Mouse (Mus musculus): ENCODE measurements around the gene Spesp1.
A peak's percentile ranks its signal among the peaks of the same experiment; 100 is the strongest.

Gene Spesp1

GRCm38 (mm10) chr9:62281991-62282390 lies at the start of gene Spesp1:
Gene Spesp1 (minus strand): TSS chr9:62282208.
- DNase-seq (ENCODE audit: low spot score in 2 of 2), result no peak

GRCm38 (mm10) chr9:62325965-62326364 lies 44.0 kb upstream of the Spesp1 start:
- DNase-seq (ENCODE audit: low spot score in 2 of 2), result no peak

- DNase-seq (ENCODE audit: low spot score in 2 of 2), result no peak
Observed at GRCm38 (mm10) chr9:62323816-62324215, 41.8 kb upstream of the Spesp1 start.

DNA sequence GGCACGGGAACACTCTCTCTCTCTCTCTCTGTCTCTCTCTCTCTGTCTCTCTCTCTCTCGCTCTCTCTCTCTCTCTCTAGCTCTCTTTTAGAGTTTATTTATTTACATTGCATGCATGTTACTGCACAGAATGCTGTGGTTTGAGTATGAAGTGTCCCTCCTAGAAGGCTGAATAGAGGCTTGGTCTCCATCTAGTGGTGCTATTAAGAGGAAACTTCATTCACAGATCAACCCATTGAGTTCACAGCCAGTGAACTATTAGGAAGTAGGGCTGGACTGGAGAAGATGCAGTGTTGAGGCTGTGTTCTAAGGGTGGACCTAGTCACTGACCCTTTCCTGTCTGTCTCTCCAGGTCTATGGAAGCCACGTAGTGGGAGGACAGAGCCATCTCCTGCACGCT lies 36.7 kb upstream of the Spesp1 start:
- DNase-seq (ENCODE audit: low spot score in 2 of 2), result no peak

DNA sequence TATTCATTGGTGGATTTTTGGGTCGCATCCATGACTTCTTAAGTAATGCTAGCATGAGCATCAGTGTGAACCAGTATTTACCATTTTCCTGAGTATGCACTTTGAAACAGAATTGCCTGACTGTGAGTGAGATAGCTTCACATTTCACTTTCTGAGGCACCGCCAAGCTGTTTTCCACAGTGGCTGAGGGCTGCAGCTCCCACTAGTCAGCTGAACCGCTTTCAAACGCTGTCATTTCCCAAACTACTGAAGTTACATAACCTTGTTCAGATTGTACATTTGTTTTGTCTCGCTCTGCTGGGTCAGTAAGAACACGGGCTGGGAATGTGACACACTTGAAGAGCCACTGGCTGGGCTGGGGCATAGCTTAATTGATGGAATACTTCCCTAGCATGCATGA lies 33.5 kb upstream of the Spesp1 start:
- no peak for DNase-seq (ENCODE audit: low spot score in 2 of 2)

GRCm38 (mm10) chr9:62296891-62297290 lies 14.9 kb upstream of the Spesp1 start:
- DNase-seq (ENCODE audit: low spot score in 2 of 2), result no peak

DNA sequence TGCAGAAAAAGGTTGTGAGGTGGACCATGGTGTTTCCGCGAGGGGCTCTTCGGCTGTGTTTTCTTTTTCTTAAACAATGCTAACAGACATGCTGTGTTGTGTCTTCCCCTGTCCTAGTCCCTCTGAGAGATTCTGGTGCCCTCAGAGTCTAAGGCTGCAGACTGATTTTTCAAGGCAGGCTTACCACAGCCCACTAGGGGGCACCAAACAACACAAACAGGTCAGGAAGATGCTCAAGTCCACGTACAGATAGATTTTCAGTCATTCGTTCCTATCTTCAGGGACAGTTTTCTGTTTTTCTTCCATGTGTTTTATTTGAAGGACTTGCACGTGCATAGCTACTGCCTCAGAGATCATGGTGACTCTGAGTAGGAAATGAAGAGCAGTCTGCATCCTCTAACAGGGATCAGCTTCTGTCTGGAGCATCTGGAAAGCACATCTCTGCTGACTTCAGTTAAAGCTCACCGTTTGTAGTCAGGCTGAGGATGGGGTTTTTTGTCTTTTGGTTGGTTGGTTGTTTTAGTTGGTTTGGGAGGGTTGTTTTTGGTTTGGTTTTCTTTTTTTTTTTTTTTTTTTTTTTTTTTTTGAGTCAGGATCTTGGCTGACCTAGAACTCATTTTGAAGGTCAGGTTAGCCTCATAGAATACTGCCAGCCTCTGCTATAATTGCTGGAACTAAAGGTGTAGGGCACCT lies 13.1 kb upstream of the Spesp1 start:
- peak; percentile 40 to 70 for DNase-seq (ENCODE audit: low spot score in 2 of 2)

GRCm38 (mm10) chr9:62287633-62288025 lies 5.6 kb upstream of the Spesp1 start:
- no peak for DNase-seq (ENCODE audit: low spot score in 2 of 2)

DNA sequence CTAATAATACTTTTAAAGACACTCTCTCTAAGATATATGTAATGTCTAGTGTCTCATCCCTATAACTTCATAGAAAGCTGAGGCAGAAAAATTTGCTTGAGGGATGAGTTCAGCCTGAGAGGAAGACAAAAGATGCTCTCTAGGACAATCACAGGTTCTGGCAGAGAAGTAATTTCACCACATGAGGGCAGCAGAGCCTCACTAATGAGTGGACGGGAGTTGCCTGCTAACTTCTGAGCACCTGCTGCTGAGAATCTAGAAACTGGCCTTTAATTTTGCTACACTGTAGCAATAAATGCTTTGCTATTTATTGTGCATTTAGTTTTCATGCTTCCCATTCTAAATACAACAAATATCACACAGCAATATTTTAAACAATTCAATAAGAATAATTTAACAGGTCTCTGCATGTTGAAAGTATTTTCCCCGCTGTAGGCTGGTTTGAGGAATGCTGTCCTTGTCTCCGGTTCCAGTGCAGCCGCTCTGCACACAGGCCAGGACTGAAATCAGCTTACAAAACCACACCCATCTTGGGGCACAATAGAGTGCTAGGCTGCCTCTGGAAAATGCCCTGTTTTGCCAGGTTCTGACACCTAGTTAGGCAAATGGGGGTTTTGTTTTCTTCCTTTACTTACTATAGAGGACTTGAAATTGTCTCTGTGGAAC lies 5.1 kb upstream of the Spesp1 start:
- DNase-seq (ENCODE audit: low spot score in 2 of 2), result peak in 1 of 2 experiments; percentile 62

GRCm38 (mm10) chr9:62284266-62284665 lies 2.3 kb upstream of the Spesp1 start:
- DNase-seq (ENCODE audit: low spot score in 2 of 2), result no peak

DNA sequence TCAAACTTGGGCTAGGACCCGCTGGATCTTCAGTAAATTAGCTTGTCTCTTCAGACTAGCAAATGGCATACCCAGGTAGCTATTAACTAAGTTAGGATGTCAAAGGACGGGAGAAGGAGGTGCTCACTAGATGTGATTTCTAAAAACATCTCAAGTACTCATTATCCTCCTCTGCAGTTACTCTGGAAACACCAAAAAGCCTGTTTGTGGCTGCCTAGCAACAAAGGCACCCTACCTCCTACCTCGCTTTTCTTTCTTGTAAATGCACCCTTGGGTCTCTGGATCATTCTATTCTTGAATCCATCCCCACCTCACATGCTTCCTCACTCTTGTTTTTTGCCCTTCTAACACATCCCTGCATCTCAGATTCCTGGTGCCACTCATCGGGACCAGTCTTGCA lies 5.1 kb downstream of the Spesp1 start:
- DNase-seq (ENCODE audit: low spot score in 2 of 2), result no peak

GRCm38 (mm10) chr9:62270775-62271399 lies 11.1 kb downstream of the Spesp1 start:
- no peak for DNase-seq (ENCODE audit: low spot score in 2 of 2)

- DNase-seq (ENCODE audit: low spot score in 2 of 2), result no peak
Observed at GRCm38 (mm10) chr9:62269161-62269560, 12.8 kb downstream of the Spesp1 start.

DNA sequence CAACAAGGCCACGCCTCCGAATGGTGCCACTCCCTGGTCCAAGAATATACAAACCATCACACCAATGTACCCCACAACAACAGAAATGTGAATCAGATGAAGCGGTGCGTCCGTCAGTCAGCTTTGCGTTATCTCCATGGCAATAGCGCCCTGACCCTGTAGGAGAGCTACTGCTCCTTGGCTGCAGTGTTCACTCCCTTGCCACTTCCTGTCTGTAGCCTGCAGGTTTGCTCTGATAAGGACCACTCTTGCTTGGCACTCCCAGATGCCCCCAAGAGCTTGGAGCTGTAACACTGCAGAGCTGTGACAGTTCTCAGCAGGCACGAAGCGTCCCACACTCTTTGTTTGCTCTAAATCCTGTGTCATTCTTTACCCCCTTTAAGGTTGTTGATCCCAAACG lies 16.7 kb downstream of the Spesp1 start:
- no peak for DNase-seq (ENCODE audit: low spot score in 2 of 2)

DNA sequence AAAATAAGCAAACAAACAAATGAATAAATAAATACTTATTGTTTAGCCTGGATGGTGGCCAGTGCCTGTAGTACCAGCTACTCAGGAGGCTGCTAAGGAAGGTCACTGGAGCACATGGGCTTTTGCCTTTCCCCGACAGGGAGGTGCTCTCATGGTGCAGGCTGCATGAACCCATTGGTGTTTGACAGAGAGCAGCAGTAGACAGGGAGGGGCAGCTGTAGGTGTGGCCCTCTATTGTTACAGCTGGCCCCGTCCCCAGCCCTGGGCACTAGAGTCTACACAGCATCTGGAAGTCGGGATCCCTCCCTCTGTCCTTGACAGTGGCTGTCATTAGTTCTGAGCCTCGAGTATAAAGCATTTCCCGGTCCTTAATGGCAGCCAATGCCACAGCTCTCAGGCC lies 18.4 kb downstream of the Spesp1 start:
- DNase-seq (ENCODE audit: low spot score in 2 of 2), result no peak

- DNase-seq (ENCODE audit: low spot score in 2 of 2), result no peak
Observed at GRCm38 (mm10) chr9:62261406-62261805, 20.6 kb downstream of the Spesp1 start.

DNA sequence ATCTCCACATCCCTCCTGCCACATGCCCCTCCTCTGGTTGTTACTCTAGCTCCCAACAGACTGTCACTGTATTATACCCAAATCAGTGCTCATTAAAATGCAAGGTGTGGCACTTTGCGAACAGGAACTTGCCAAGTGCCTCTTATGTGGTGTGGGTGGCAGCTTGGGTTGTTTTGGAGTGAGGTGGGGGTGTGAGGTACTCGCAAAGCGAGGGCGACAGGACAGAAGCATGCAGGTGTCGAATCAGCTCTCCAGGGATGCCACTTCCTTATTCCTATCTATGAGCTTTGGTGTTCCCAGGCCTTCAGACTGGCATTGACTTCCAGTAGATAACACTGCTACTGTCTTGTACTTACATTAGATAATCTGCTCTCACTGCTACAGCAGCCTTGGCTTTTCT lies 21.0 kb downstream of the Spesp1 start:
- DNase-seq (ENCODE audit: low spot score in 2 of 2), result no peak

GRCm38 (mm10) chr9:62258005-62258404 lies 24.0 kb downstream of the Spesp1 start:
- DNase-seq (ENCODE audit: low spot score in 2 of 2), result no peak

- DNase-seq (ENCODE audit: low spot score in 2 of 2), result no peak
Observed at GRCm38 (mm10) chr9:62255896-62256576, 26.0 kb downstream of the Spesp1 start.

- DNase-seq (ENCODE audit: low spot score in 2 of 2), result no peak
Observed at GRCm38 (mm10) chr9:62253736-62254443, 28.1 kb downstream of the Spesp1 start.

DNA sequence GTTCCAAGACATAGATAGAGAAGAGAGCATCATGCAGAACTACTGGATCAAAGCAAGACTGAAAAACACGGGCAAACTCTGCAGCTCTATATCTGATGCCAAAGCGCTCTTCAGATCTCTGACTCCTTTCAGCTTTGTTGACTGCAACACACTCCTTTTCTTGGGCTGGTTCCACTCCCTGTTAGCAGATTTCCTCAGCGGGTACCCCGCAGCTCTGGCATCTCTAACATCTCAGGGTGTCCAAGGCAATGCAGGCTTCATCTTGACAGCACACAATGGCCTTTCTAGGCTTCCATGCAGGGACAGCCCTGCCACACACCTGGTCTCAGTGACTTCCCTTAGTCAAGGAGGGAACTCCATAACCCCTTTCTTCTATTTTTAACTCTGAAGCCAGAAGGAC lies 31.7 kb downstream of the Spesp1 start:
- no peak for DNase-seq (ENCODE audit: low spot score in 2 of 2)

GRCm38 (mm10) chr9:62246380-62246942 lies 35.5 kb downstream of the Spesp1 start:
- DNase-seq (ENCODE audit: low spot score in 2 of 2), result no peak

Data from spleen, postnatal 14 days (tissue).